ENCODE assay signal across 16 mouse cellular contexts in the genomic region with DNA sequence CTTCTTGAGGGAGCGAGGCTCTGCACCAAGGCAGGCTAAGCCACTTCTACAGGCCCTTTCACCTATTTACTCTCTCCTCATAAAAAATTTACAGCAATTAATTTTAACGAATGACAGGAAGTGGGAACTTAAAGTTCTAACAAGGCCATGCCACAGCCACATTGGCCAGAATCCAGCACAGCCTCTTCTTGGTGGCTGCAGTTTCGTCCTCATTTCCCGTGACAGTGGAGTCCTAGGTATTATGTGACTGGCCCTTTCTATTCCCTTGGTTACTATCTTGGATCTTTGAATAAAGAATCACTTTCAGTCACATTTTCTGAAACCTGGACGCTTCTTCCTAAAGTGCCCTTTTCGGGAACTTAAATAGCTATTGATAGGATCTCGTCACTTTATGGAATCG.
DNase-seq lines count a peak whose midpoint lies in the region.
"Had no signal": no experiment of that assay in that cellular context is flagged by ENCODE, and none has a peak within 500 bp of the region (broad histone marks: within the 10 kb centered on the region; RNA-seq: fewer than 3 reads in every experiment).

No protein-coding gene starts in this region.

- peak; percentile 48 for DNase-seq in adrenal gland, postnatal 10 days
- DNase-seq in adrenal gland, adult 18-20 months (ENCODE audit: low spot score in 2 of 2) = no peak
- DNase-seq in retina, postnatal 1 day = peak; percentile 37
- no peak for DNase-seq in retina, embryonic 14.5 days (ENCODE audit: low spot score)
- peak; percentile 63 for DNase-seq in adrenal gland, postnatal 14 days
- DNase-seq in frontal cortex, adult 2 months (ENCODE audit: extremely low spot score in 1 of 2, low spot score in 1 of 2) = no peak
- DNase-seq in kidney, adult 9 months = no peak
- DNase-seq: cerebellum, adult 18-20 months; cerebellum, adult 9-10 months; cerebellum, postnatal 14 days; gastrocnemius, adult 2 months; gastrocnemius, postnatal 14 days; heart, adult 18-20 months; heart, postnatal 14 days; heart, postnatal 4 days; kidney, adult 18-20 months had no signal

Comparison
In these comparisons a context has a peak if more than half of its experiments do, and no peak if none do; other contexts are left out.
1. DNase-seq: peak in adrenal gland, postnatal 10 days (single experiment), retina, postnatal 1 day (single experiment) and adrenal gland, postnatal 14 days (single experiment); none in adrenal gland, adult 18-20 months (0 of 2), retina, embryonic 14.5 days (single experiment), frontal cortex, adult 2 months (0 of 2) and kidney, adult 9 months (single experiment).